Mouse (Mus musculus) embryonic facial prominence, embryonic 10.5 days (tissue): ENCODE measurements around the gene Yipf2. TPM values are rescaled to one million over a fixed set of nuclear protein-coding genes. Genes with fewer than 3 reads are reported as not detected.

Experiments
- DNase-seq: peaks from one replicate; pipeline ENCODE4 v3.0.0-alpha.2; 2017; ENCODE audit warnings: low spot score
- H3K27ac ChIP-seq: fragments of 300-500 bp; sonication (generic); replicated peaks from 2 replicates; pipeline ENCODE4 v1.5.1; 2016; ENCODE audit warnings: mild to moderate bottlenecking
- H3K27me3 ChIP-seq: fragments of 300-500 bp; sonication (generic); replicated peaks from 2 replicates; pipeline ENCODE4 v1.6.1; 2016; ENCODE audit warnings: low read depth, mild to moderate bottlenecking; ENCODE audit not compliant: poor library complexity, severe bottlenecking
- H3K36me3 ChIP-seq: fragments of 300-500 bp; sonication (generic); replicated peaks from 2 replicates; pipeline ENCODE4 v1.6.1; 2016; ENCODE audit warnings: mild to moderate bottlenecking, moderate library complexity
- H3K4me1 ChIP-seq: fragments of 300-500 bp; sonication (generic); 2 replicates; pipeline ENCODE4 v1.6.1; 2016
- H3K4me3 ChIP-seq: fragments of 300-500 bp; sonication (generic); 2 replicates; pipeline ENCODE4 v1.5.1; 2016; ENCODE audit warnings: mild to moderate bottlenecking, moderate library complexity
- H3K9me3 ChIP-seq: fragments of 300-500 bp; sonication (generic); 2 replicates; pipeline ENCODE4 v1.6.1; 2016; ENCODE audit warnings: mild to moderate bottlenecking
- WGBS: fragments of 180-500 bp; shearing (Covaris S2); methylation state at CpG from one replicate; pipeline ENCODE4 v1.1.7; 2016; 5-methylcytosine and 5-hydroxymethylcytosine counted together
- polyA plus RNA-seq: library from polyadenylated mRNA; unstranded; fragments of >200 nt; fragmentation: Nextera tagmentation; extraction: Ambion mirVana; gene quantifications from 2 replicates; pipeline ENCODE4 v1.2.1, GENCODE M21; 2016

Yipf2 gene
- polyA plus RNA-seq, 1 experiment from 2014 or later, result 21.2 TPM

- DNase-seq, result no peak
- Histone ChIP-seq H3K27me3 (no peaks in the 10 kb centered on the region), H3K4me3 (no peak overlapping the region), H3K9me3 (no peaks in the 10 kb centered on the region), H3K27ac (no peak overlapping the region), H3K36me3 (peaks cover 71% of the 10 kb centered on the region), H3K4me1 (no peaks in the 10 kb centered on the region; the same call in 1 of the 2 replicates)
- WGBS, result 92% methylated on average over 8 of the region's 8 CpGs
These were observed 23.9 kb downstream of the Yipf2 start for GRCm38 (mm10) chr9:21568657-21569255.

GRCm38 (mm10) chr9:21567051-21567450 is 25.6 kb downstream of the Yipf2 start:
- H3K9me3 ChIP-seq, result no peaks in the 10 kb centered on the region
- H3K27me3 ChIP-seq, result no peaks in the 10 kb centered on the region
- H3K4me1 ChIP-seq, result no peaks in the 10 kb centered on the region; the same call in 1 of the 2 replicates
- no peak overlapping the region for H3K4me3 ChIP-seq
- no peak overlapping the region for H3K27ac ChIP-seq
- H3K36me3 ChIP-seq, result peaks cover 61% of the 10 kb centered on the region
- WGBS, result 91% methylated on average over 2 of the region's 2 CpGs
- DNase-seq, result no peak

GRCm38 (mm10) chr9:21566538-21566937 is 26.1 kb downstream of the Yipf2 start:
- WGBS, result 89% methylated on average over 1 of the region's 1 CpGs
- Histone ChIP-seq H3K27me3 (no peaks in the 10 kb centered on the region), H3K27ac (no peak overlapping the region), H3K4me1 (no peaks in the 10 kb centered on the region; the same call in 1 of the 2 replicates), H3K36me3 (peaks cover 61% of the 10 kb centered on the region), H3K4me3 (no peak overlapping the region), H3K9me3 (no peaks in the 10 kb centered on the region)
- no peak for DNase-seq

- no peaks in the 10 kb centered on the region for H3K9me3 ChIP-seq
- H3K27ac ChIP-seq, result no peak overlapping the region
- H3K27me3 ChIP-seq, result no peaks in the 10 kb centered on the region
- WGBS, result 91% methylated on average over 4 of the region's 4 CpGs
- H3K36me3 ChIP-seq, result peaks cover 60% of the 10 kb centered on the region
- no peak for DNase-seq
- H3K4me3 ChIP-seq, result no peak overlapping the region
- no peaks in the 10 kb centered on the region; the same call in 1 of the 2 replicates for H3K4me1 ChIP-seq
These were observed 27.5 kb downstream of the Yipf2 start for GRCm38 (mm10) chr9:21565004-21565586.

- no peaks in the 10 kb centered on the region; the same call in 1 of the 2 replicates for H3K4me1 ChIP-seq
- H3K4me3 ChIP-seq, result no peak overlapping the region
- no peaks in the 10 kb centered on the region for H3K27me3 ChIP-seq
- peaks cover 57% of the 10 kb centered on the region for H3K36me3 ChIP-seq
- no peak overlapping the region for H3K27ac ChIP-seq
- no peak for DNase-seq
- WGBS, result 77% methylated on average over 1 of the region's 1 CpGs
- no peaks in the 10 kb centered on the region for H3K9me3 ChIP-seq
These were observed 28.2 kb downstream of the Yipf2 start for GRCm38 (mm10) chr9:21564420-21564819.

GRCm38 (mm10) chr9:21559151-21559550 is 33.5 kb downstream of the Yipf2 start:
- Histone ChIP-seq H3K4me1 (peaks cover 7% of the 10 kb centered on the region; the same call in 1 of the 2 replicates), H3K4me3 (no peak overlapping the region), H3K27ac (no peak overlapping the region), H3K9me3 (no peaks in the 10 kb centered on the region), H3K36me3 (peaks cover 78% of the 10 kb centered on the region), H3K27me3 (no peaks in the 10 kb centered on the region)
- DNase-seq, result no peak
- 93% methylated on average over 3 of the region's 3 CpGs for WGBS

- 89% methylated on average over 4 of the region's 4 CpGs for WGBS
- Histone ChIP-seq H3K36me3 (peaks cover 86% of the 10 kb centered on the region), H3K4me1 (peaks cover 7% of the 10 kb centered on the region; the same call in 1 of the 2 replicates)
These were observed 34.3 kb downstream of the Yipf2 start for GRCm38 (mm10) chr9:21558366-21558765.

GRCm38 (mm10) chr9:21557556-21557955 is 35.1 kb downstream of the Yipf2 start:
- H3K4me1 ChIP-seq, result peaks cover 7% of the 10 kb centered on the region; the same call in 1 of the 2 replicates
- H3K36me3 ChIP-seq, result peaks cover 91% of the 10 kb centered on the region
- WGBS, result 90% methylated on average over 2 of the region's 2 CpGs
- no peak for DNase-seq
- no peaks in the 10 kb centered on the region for H3K9me3 ChIP-seq
- H3K27me3 ChIP-seq, result no peaks in the 10 kb centered on the region
- H3K4me3 ChIP-seq, result no peak overlapping the region
- H3K27ac ChIP-seq, result no peak overlapping the region

More at GRCm38 (mm10) chr9:21558366-21558765, 34.3 kb downstream of the Yipf2 start:
- Histone ChIP-seq H3K9me3 (no peaks in the 10 kb centered on the region), H3K27ac (no peak overlapping the region), H3K27me3 (no peaks in the 10 kb centered on the region), H3K4me3 (no peak overlapping the region)
- no peak for DNase-seq

GRCm38 (mm10) chr9:21556996-21557395 is 35.6 kb downstream of the Yipf2 start:
- WGBS, result 90% methylated on average over 2 of the region's 2 CpGs
- Histone ChIP-seq H3K4me1 (peaks cover 7% of the 10 kb centered on the region; the same call in 1 of the 2 replicates), H3K36me3 (peaks cover 91% of the 10 kb centered on the region), H3K9me3 (no peaks in the 10 kb centered on the region), H3K27me3 (no peaks in the 10 kb centered on the region), H3K4me3 (no peak overlapping the region), H3K27ac (no peak overlapping the region)
- no peak for DNase-seq

GRCm38 (mm10) chr9:21555198-21555742 is 37.4 kb downstream of the Yipf2 start:
- no peak overlapping the region for H3K27ac ChIP-seq
- no peak for DNase-seq
- peaks cover 7% of the 10 kb centered on the region; the same call in 1 of the 2 replicates for H3K4me1 ChIP-seq
- peaks cover 91% of the 10 kb centered on the region for H3K36me3 ChIP-seq
- WGBS, result 86% methylated on average over 6 of the region's 6 CpGs
- no peaks in the 10 kb centered on the region for H3K27me3 ChIP-seq
- H3K4me3 ChIP-seq, result no peak overlapping the region
- H3K9me3 ChIP-seq, result no peaks in the 10 kb centered on the region

- 87% methylated on average over 6 of the region's 6 CpGs for WGBS
- DNase-seq, result no peak
- H3K27ac ChIP-seq, result no peak overlapping the region
- no peaks in the 10 kb centered on the region for H3K27me3 ChIP-seq
- no peaks in the 10 kb centered on the region for H3K9me3 ChIP-seq
- peaks cover 11% of the 10 kb centered on the region for H3K4me1 ChIP-seq
- no peak overlapping the region for H3K4me3 ChIP-seq
- peaks cover 92% of the 10 kb centered on the region for H3K36me3 ChIP-seq
These were observed 38.9 kb downstream of the Yipf2 start for GRCm38 (mm10) chr9:21553607-21554273.

- H3K36me3 ChIP-seq, result peaks cover 74% of the 10 kb centered on the region
- H3K4me1 ChIP-seq, result peaks cover 14% of the 10 kb centered on the region
- no peak overlapping the region for H3K4me3 ChIP-seq
- 95% methylated on average over 2 of the region's 2 CpGs for WGBS
- no peaks in the 10 kb centered on the region for H3K9me3 ChIP-seq
- DNase-seq, result no peak
- no peaks in the 10 kb centered on the region for H3K27me3 ChIP-seq
- no peak overlapping the region for H3K27ac ChIP-seq
These were observed 41.6 kb downstream of the Yipf2 start for GRCm38 (mm10) chr9:21551049-21551448.
